Mouse (Mus musculus) intestine, embryonic 14.5 days (tissue): ENCODE results near the gene Tjp3. TPM values are rescaled to one million over a fixed set of nuclear protein-coding genes. Genes with fewer than 3 reads are reported as not detected.

Experiments used
- ATAC-seq: fragments of 200-750 bp; cut with Nextera tagmentation; replicated peaks from 2 replicates; pipeline ENCODE4 v1.8.0; 2017; ENCODE audit warnings: low read depth, moderate number of reproducible peaks, moderate TSS enrichment, moderate library complexity; ENCODE audit not compliant: low FRiP score, low TSS enrichment
- DNase-seq: peaks from one replicate; pipeline ENCODE4 v3.0.0-alpha.2; 2018; ENCODE audit warnings: low spot score
- H3K27ac ChIP-seq: fragments of 300-500 bp; sonication (generic); 2 replicates; pipeline ENCODE4 v1.5.1; 2014; ENCODE audit warnings: low read depth, mild to moderate bottlenecking, control low read depth
- H3K27me3 ChIP-seq: fragments of 300-500 bp; sonication (generic); replicated peaks from 2 replicates; pipeline ENCODE4 v1.6.1; 2014; ENCODE audit warnings: low read length, control low read depth; ENCODE audit not compliant: control insufficient read depth, insufficient read depth
- H3K36me3 ChIP-seq: fragments of 300-500 bp; sonication (generic); 2 replicates; pipeline ENCODE4 v1.6.1; 2014; ENCODE audit warnings: low read length, control low read depth; ENCODE audit not compliant: control insufficient read depth, insufficient read depth
- H3K4me1 ChIP-seq: fragments of 300-500 bp; sonication (generic); replicated peaks from 2 replicates; pipeline ENCODE4 v1.6.1; 2014; ENCODE audit warnings: low read length, control low read depth, mixed read lengths; ENCODE audit not compliant: control insufficient read depth, insufficient read depth
- H3K4me2 ChIP-seq: fragments of 300-500 bp; sonication (generic); 2 replicates; pipeline ENCODE4 v1.6.1; 2014; ENCODE audit warnings: low read length
- H3K4me3 ChIP-seq: fragments of 300-500 bp; sonication (generic); 2 replicates; pipeline ENCODE4 v1.5.1; 2014; ENCODE audit warnings: low read depth, low read length, control low read depth, mixed read lengths
- H3K9ac ChIP-seq: fragments of 300-500 bp; sonication (generic); 2 replicates; pipeline ENCODE4 v1.6.1; 2014; ENCODE audit warnings: mild to moderate bottlenecking, low read length
- H3K9me3 ChIP-seq: fragments of 300-500 bp; sonication (generic); 2 replicates; pipeline ENCODE4 v1.6.1; 2016; ENCODE audit warnings: low read length, control low read depth; ENCODE audit not compliant: control insufficient read depth
- WGBS: fragments of 180-500 bp; shearing (Covaris S2); extraction: QIAGEN DNeasy Blood & Tissue Kit; methylation state at CpG from one replicate; pipeline ENCODE4 v1.1.7; 2014; 5-methylcytosine and 5-hydroxymethylcytosine counted together
- polyA plus RNA-seq: library from polyadenylated mRNA; unstranded; fragments of >200 nt; fragmentation: Nextera tagmentation; extraction: Ambion mirVana; gene quantifications from 2 replicates; pipeline ENCODE4 v1.2.1, GENCODE M21; 2014

Tjp3 gene
- polyA plus RNA-seq, 1 experiment from 2014 or later, result 44.4 TPM

- peaks cover 41% of the 10 kb centered on the region for H3K36me3 ChIP-seq
- H3K4me2 ChIP-seq, result no peak overlapping the region
- H3K27ac ChIP-seq, result no peak overlapping the region
- H3K4me1 ChIP-seq, result peaks cover 20% of the 10 kb centered on the region
- WGBS, result 34% methylated on average over 8 of the region's 9 CpGs
- H3K27me3 ChIP-seq, result no peaks in the 10 kb centered on the region
- no peak overlapping the region for H3K9ac ChIP-seq
- no peaks in the 10 kb centered on the region for H3K9me3 ChIP-seq
- ATAC-seq (no peak), DNase-seq (no peak)
- H3K4me3 ChIP-seq, result no peak overlapping the region
These were observed 13.3 kb upstream of the Tjp3 start for GRCm38 (mm10) chr10:81304597-81305238.

GRCm38 (mm10) chr10:81303761-81304160 is 12.4 kb upstream of the Tjp3 start:
- H3K9me3 ChIP-seq, result no peaks in the 10 kb centered on the region
- no peak overlapping the region for H3K4me3 ChIP-seq
- WGBS, result 70% methylated on average over 7 of the region's 7 CpGs
- no peak overlapping the region for H3K9ac ChIP-seq
- H3K27me3 ChIP-seq, result no peaks in the 10 kb centered on the region
- H3K27ac ChIP-seq, result no peak overlapping the region
- H3K4me1 ChIP-seq, result peaks cover 28% of the 10 kb centered on the region
- H3K36me3 ChIP-seq, result peaks cover 31% of the 10 kb centered on the region
- no peak overlapping the region for H3K4me2 ChIP-seq
- no peak for ATAC-seq
- no peak for DNase-seq

GRCm38 (mm10) chr10:81303258-81303657 is 11.9 kb upstream of the Tjp3 start:
- no peak for DNase-seq
- ATAC-seq, result no peak
- no peaks in the 10 kb centered on the region for H3K27me3 ChIP-seq
- no peaks in the 10 kb centered on the region for H3K9me3 ChIP-seq
- H3K27ac ChIP-seq, result peak overlapping the region; percentile 24; the same call in 1 of the 2 replicates
- H3K36me3 ChIP-seq, result peaks cover 27% of the 10 kb centered on the region
- H3K4me2 ChIP-seq, result no peak overlapping the region
- 64% methylated on average over 10 of the region's 10 CpGs for WGBS
- H3K9ac ChIP-seq, result no peak overlapping the region
- peaks cover 28% of the 10 kb centered on the region for H3K4me1 ChIP-seq
- H3K4me3 ChIP-seq, result no peak overlapping the region

- 39% methylated on average over 14 of the region's 14 CpGs for WGBS
- DNase-seq (no peak), ATAC-seq (no peak; the same call in 1 of the 2 replicates)
- H3K4me1 ChIP-seq, result peaks cover 31% of the 10 kb centered on the region
- H3K9ac ChIP-seq, result no peak overlapping the region
- H3K27ac ChIP-seq, result peak overlapping the region; percentile 24; the same call in 1 of the 2 replicates
- H3K9me3 ChIP-seq, result no peaks in the 10 kb centered on the region
- peaks cover 23% of the 10 kb centered on the region for H3K36me3 ChIP-seq
- H3K4me2 ChIP-seq, result no peak overlapping the region
- H3K27me3 ChIP-seq, result no peaks in the 10 kb centered on the region
- no peak overlapping the region for H3K4me3 ChIP-seq
These were observed 11.4 kb upstream of the Tjp3 start for GRCm38 (mm10) chr10:81302781-81303218.

- 64% methylated on average over 4 of the region's 4 CpGs for WGBS
- ATAC-seq (no peak), DNase-seq (no peak)
- Histone ChIP-seq H3K27ac (no peak overlapping the region), H3K9me3 (no peaks in the 10 kb centered on the region), H3K36me3 (peaks cover 18% of the 10 kb centered on the region), H3K27me3 (no peaks in the 10 kb centered on the region), H3K4me2 (no peak overlapping the region), H3K9ac (no peak overlapping the region), H3K4me3 (no peak overlapping the region), H3K4me1 (peaks cover 35% of the 10 kb centered on the region)
These were observed 10.9 kb upstream of the Tjp3 start for GRCm38 (mm10) chr10:81302288-81302687.

GRCm38 (mm10) chr10:81301321-81301720 is 9.9 kb upstream of the Tjp3 start:
- H3K9me3 ChIP-seq, result no peaks in the 10 kb centered on the region
- 74% methylated on average over 9 of the region's 9 CpGs for WGBS
- H3K4me3 ChIP-seq, result no peak overlapping the region
- H3K27me3 ChIP-seq, result no peaks in the 10 kb centered on the region
- ATAC-seq (no peak), DNase-seq (no peak)
- H3K4me1 ChIP-seq, result peaks cover 35% of the 10 kb centered on the region
- H3K4me2 ChIP-seq, result no peak overlapping the region
- H3K36me3 ChIP-seq, result peaks cover 8% of the 10 kb centered on the region
- no peak overlapping the region for H3K9ac ChIP-seq
- H3K27ac ChIP-seq, result no peak overlapping the region

GRCm38 (mm10) chr10:81300352-81300907 is 9.0 kb upstream of the Tjp3 start:
- no peaks in the 10 kb centered on the region for H3K9me3 ChIP-seq
- H3K27ac ChIP-seq, result 0 out of 2 replicates have a peak overlapping the region, but pooled peaks have one; percentile 27
- no peak for DNase-seq
- no peak overlapping the region for H3K4me2 ChIP-seq
- H3K4me3 ChIP-seq, result no peak overlapping the region
- ATAC-seq, result no peak
- 74% methylated on average over 9 of the region's 9 CpGs for WGBS
- peaks cover 35% of the 10 kb centered on the region for H3K4me1 ChIP-seq
- H3K9ac ChIP-seq, result no peak overlapping the region
- no peaks in the 10 kb centered on the region for H3K27me3 ChIP-seq
- H3K36me3 ChIP-seq, result no peaks in the 10 kb centered on the region

GRCm38 (mm10) chr10:81299585-81300351 is 8.4 kb upstream of the Tjp3 start:
- DNase-seq, result no peak
- H3K4me2 ChIP-seq, result no peak overlapping the region
- H3K27me3 ChIP-seq, result no peaks in the 10 kb centered on the region
- peaks cover 41% of the 10 kb centered on the region for H3K4me1 ChIP-seq
- H3K9me3 ChIP-seq, result no peaks in the 10 kb centered on the region
- no peaks in the 10 kb centered on the region for H3K36me3 ChIP-seq
- no peak for ATAC-seq
- no peak overlapping the region for H3K27ac ChIP-seq
- 84% methylated on average over 14 of the region's 14 CpGs for WGBS
- H3K9ac ChIP-seq, result no peak overlapping the region
- no peak overlapping the region for H3K4me3 ChIP-seq
